Mouse (Mus musculus): Measurements from ENCODE around the gene Ccdc107.

DNA sequence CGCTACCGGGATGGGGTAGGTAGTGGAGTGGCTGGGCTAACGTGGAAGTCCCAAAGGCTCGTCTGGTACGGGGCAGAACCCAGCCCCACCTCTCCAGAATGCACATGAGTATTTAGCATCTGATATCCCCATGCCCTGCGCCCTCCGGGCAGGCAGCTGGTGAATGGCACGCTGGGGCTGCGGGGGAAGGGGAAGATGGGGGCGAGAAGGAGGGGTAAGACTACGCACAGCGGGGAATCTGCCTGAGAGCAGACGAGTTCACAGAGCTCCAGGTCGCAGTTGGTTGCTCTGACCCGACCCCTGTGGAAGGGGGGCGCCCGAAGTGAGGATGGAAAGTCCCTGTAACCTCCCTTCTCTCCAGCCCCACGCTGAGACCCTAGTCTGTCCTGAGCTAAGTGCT, 39.3 kb upstream of the Ccdc107 start:
- TF ChIP-seq CTCF (IDR thresholded peaks at IDR 0.05) (no peak), POLR2A (IDR thresholded peaks at IDR 0.05; ENCODE audit: insufficient read depth, low read depth, low read length) (no peak)
